Mouse (Mus musculus) neural tube, embryonic 12.5 days (tissue): ENCODE results near the gene Xkrx. TPM values are rescaled to one million over a fixed set of nuclear protein-coding genes. Genes with fewer than 3 reads are reported as not detected.
"Not testable (repeated sequence)": the region's sequence is repeated elsewhere in the genome, so short reads cannot be mapped to it uniquely, and the experiment has no call there.

ENCODE experiments used
- ATAC-seq: fragments of 200-750 bp; cut with Nextera tagmentation; 2 replicates; pipeline ENCODE4 v1.8.0; 2017; ENCODE audit warnings: low read depth, mild to moderate bottlenecking, moderate TSS enrichment, moderate library complexity; ENCODE audit not compliant: low FRiP score
- H3K27ac ChIP-seq: fragments of 300-500 bp; sonication (generic); 2 replicates; pipeline ENCODE4 v1.5.1; 2016
- H3K27me3 ChIP-seq: fragments of 300-500 bp; sonication (generic); replicated peaks from 2 replicates; pipeline ENCODE4 v1.6.1; 2016; ENCODE audit warnings: mild to moderate bottlenecking
- H3K36me3 ChIP-seq: fragments of 300-500 bp; sonication (generic); 2 replicates; pipeline ENCODE4 v1.6.1; 2016; ENCODE audit warnings: mild to moderate bottlenecking
- H3K4me1 ChIP-seq: fragments of 300-500 bp; sonication (generic); 2 replicates; pipeline ENCODE4 v1.6.1; 2016
- H3K4me2 ChIP-seq: fragments of 300-500 bp; sonication (generic); replicated peaks from 2 replicates; pipeline ENCODE4 v1.6.1; 2016; ENCODE audit warnings: mild to moderate bottlenecking
- H3K4me3 ChIP-seq: fragments of 300-500 bp; sonication (generic); 2 replicates; pipeline ENCODE4 v1.5.1; 2016
- H3K9ac ChIP-seq: fragments of 300-500 bp; sonication (generic); 2 replicates; pipeline ENCODE4 v1.6.1; 2016; ENCODE audit warnings: mild to moderate bottlenecking
- H3K9me3 ChIP-seq: fragments of 300-500 bp; sonication (generic); 2 replicates; pipeline ENCODE4 v1.6.1; 2016; ENCODE audit warnings: mild to moderate bottlenecking
- WGBS: fragments of 180-500 bp; shearing (Covaris S2); methylation state at CpG from one replicate; pipeline ENCODE4 v1.1.7; 2016; 5-methylcytosine and 5-hydroxymethylcytosine counted together
- polyA plus RNA-seq: library from polyadenylated mRNA; unstranded; fragments of >200 nt; fragmentation: Nextera tagmentation; extraction: Ambion mirVana; gene quantifications from 2 replicates; pipeline ENCODE4 v1.2.1, GENCODE M21; 2016

Xkrx gene
- polyA plus RNA-seq = 0.22 and 0.40 TPM in 2 replicates

GRCm38 (mm10) chrX:134162043-134162720 is at the start of gene Xkrx:
TSS of gene Xkrx (minus strand) at chrX:134162076.
- no peak within 1 kb of the TSS for H3K9ac ChIP-seq
- peaks cover 8% of the 10 kb centered on the region; the same call in 1 of the 2 replicates for H3K27me3 ChIP-seq
- H3K9me3 ChIP-seq = no peaks in the 10 kb centered on the region
- H3K4me3 ChIP-seq = peak within 1 kb of the TSS; percentile 20
- no peak for ATAC-seq
- H3K4me1 ChIP-seq = no peaks in the 10 kb centered on the region
- 29% methylated on average over 16 of the region's 16 CpGs for WGBS
- H3K27ac ChIP-seq = no peak within 1 kb of the TSS
- no peaks in the 10 kb centered on the region for H3K36me3 ChIP-seq
- peak within 1 kb of the TSS; percentile 54 for H3K4me2 ChIP-seq

DNA sequence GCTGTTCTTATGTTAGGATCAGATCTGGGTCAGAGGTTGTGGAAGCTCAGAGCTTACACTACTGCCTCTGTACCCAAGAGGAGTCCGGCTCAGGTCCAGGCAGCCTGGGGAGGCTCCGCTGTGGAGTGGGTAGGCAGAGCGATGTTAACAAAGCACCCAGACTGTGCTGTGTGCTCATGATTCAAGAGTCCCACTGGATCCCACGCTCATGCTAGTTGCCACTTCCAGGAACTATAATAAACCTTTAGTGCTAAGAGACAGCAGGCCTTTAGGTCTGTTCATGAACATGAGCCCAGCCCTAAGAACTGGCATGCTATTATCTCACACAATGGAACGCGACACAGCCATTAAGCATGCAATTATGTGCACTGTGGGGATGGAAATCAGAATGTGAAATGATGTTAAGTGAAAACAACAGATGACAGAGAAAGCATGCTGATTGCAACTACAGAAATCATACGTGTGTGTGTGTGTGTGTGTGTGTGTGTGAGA is 49.3 kb upstream of the Xkrx start:
- Histone ChIP-seq H3K9me3 (no peaks in the 10 kb centered on the region), H3K4me3 (no peak overlapping the region), H3K9ac (no peak overlapping the region), H3K27me3 (no peaks in the 10 kb centered on the region), H3K4me1 (no peaks in the 10 kb centered on the region), H3K4me2 (no peak overlapping the region), H3K27ac (no peak overlapping the region), H3K36me3 (no peaks in the 10 kb centered on the region)
- 72% methylated on average over 7 of the region's 7 CpGs for WGBS
- no peak for ATAC-seq

- no peak overlapping the region for H3K9ac ChIP-seq
- no peak overlapping the region for H3K27ac ChIP-seq
- ATAC-seq = no peak
- H3K9me3 ChIP-seq = no peaks in the 10 kb centered on the region
- H3K36me3 ChIP-seq = no peaks in the 10 kb centered on the region
- no peak overlapping the region for H3K4me2 ChIP-seq
- no peaks in the 10 kb centered on the region for H3K4me1 ChIP-seq
- no peaks in the 10 kb centered on the region for H3K27me3 ChIP-seq
- 88% methylated on average over 2 of the region's 2 CpGs for WGBS
- no peak overlapping the region for H3K4me3 ChIP-seq
Measured at GRCm38 (mm10) chrX:134208491-134208890, 46.6 kb upstream of the Xkrx start.

DNA sequence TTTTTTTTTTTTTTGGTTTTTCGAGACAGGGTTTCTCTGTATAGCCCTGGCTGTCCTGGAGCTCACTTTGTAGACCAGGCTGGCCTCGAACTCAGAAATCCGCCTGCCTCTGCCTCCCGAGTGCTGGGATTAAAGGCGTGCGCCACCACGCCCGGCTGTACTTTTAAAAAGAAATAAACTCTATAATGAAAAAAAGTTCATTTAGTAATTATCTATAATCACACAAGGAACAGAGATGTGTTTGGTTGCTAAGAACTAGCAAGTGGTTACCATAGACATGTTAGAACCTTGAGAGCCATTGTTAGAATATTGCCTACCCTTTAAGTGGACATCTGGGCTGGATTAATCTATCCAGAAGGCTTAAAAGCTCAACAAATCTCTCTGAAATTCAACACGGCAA is 25.3 kb upstream of the Xkrx start, which contains the start of gene Arl13a:
TSS of gene Arl13a (plus strand) at position 301 of the 400 bp plus-strand sequence.
- H3K4me2 ChIP-seq, H3K4me3 ChIP-seq, H3K36me3 ChIP-seq, H3K27ac ChIP-seq, H3K27me3 ChIP-seq, H3K9ac ChIP-seq, H3K9me3 ChIP-seq, ATAC-seq, H3K4me1 ChIP-seq: not testable (repeated sequence)
- 96% methylated on average over 9 of the region's 9 CpGs for WGBS

- Histone ChIP-seq H3K36me3 (no peaks in the 10 kb centered on the region), H3K4me1 (no peaks in the 10 kb centered on the region), H3K9ac (no peak overlapping the region), H3K9me3 (no peaks in the 10 kb centered on the region), H3K27ac (no peak overlapping the region), H3K27me3 (no peaks in the 10 kb centered on the region), H3K4me3 (no peak overlapping the region), H3K4me2 (no peak overlapping the region)
- WGBS = 94% methylated on average over 1 of the region's 1 CpGs
- no peak for ATAC-seq
Measured at GRCm38 (mm10) chrX:134174699-134175098, 12.8 kb upstream of the Xkrx start.

GRCm38 (mm10) chrX:134170584-134170983 is 8.7 kb upstream of the Xkrx start:
- no peak for ATAC-seq
- Histone ChIP-seq H3K27ac (no peak overlapping the region), H3K4me1 (no peaks in the 10 kb centered on the region), H3K9ac (no peak overlapping the region), H3K4me3 (no peak overlapping the region), H3K27me3 (no peaks in the 10 kb centered on the region), H3K4me2 (no peak overlapping the region), H3K9me3 (no peaks in the 10 kb centered on the region), H3K36me3 (no peaks in the 10 kb centered on the region)
- WGBS = 95% methylated on average over 1 of the region's 1 CpGs

DNA sequence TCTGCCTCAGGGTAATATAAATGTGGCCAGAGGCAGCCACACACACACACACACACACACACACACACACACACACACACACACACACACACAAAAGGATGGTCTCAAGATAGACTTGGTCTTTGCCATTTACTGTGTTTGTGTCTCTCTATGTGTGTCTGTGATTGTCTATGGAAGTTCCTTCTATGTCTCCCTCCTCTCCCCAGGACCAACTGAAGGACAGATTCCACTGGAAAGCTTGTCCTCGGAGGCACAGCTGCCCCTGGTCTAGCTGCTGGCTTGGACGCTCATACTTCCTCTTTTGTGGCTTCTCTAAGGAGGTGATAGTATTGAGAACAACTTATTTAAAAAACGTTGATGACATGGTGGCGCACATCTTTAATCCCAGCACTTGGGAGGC is 1.6 kb upstream of the Xkrx start:
- ATAC-seq = no peak
- H3K36me3 ChIP-seq = no peaks in the 10 kb centered on the region
- WGBS = 54% methylated on average over 4 of the region's 4 CpGs
- H3K4me1 ChIP-seq = no peaks in the 10 kb centered on the region
- H3K9me3 ChIP-seq = no peaks in the 10 kb centered on the region
- no peak overlapping the region for H3K27ac ChIP-seq
- no peak overlapping the region for H3K9ac ChIP-seq
- no peak overlapping the region for H3K4me2 ChIP-seq
- H3K27me3 ChIP-seq = peaks cover 8% of the 10 kb centered on the region; the same call in 1 of the 2 replicates
- no peak overlapping the region for H3K4me3 ChIP-seq

DNA sequence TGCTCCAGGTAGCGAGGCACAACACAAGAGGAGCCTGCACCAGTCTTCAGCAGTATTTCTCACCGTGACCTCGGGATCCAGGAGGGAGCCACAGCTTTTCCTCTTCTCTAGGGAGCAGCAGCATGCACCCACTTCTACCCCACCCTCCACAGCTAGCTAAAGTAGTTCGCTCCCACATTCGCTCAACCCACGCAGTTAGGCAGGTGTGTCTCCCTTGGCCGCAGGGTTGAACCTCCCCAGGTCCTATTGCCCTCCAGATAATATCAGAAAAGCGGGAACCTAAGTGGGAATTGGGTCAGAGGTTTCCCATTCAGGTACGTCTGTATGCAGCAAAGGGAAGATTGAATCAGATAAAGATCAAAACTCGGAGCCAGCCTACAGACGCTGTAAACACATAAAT is 950 bp upstream of the Xkrx start:
- Histone ChIP-seq H3K27ac (no peak overlapping the region), H3K4me3 (peak overlapping the region; percentile 20), H3K9ac (no peak overlapping the region), H3K27me3 (peaks cover 8% of the 10 kb centered on the region; the same call in 1 of the 2 replicates), H3K36me3 (no peaks in the 10 kb centered on the region), H3K4me2 (peak overlapping the region; percentile 54), H3K9me3 (no peaks in the 10 kb centered on the region), H3K4me1 (no peaks in the 10 kb centered on the region)
- no peak for ATAC-seq
- WGBS = 24% methylated on average over 11 of the region's 11 CpGs

DNA sequence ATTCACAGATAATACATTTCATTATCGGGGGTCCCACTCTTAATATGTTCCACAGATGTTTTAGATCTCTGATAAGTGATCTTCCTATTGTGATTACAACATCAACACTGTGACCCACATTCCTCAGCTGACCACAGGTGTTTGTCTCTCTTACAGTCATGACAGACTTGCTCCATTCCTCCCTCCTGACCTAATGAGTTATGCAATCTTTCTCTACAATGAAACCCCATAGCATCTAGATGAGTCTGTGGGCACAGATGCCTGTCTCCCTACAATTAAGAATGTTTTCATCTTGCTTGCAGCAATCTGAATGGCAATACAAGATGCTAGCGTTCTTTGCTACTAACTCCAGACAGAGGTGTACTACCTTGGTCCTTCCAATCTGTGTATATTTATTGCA is 1.4 kb downstream of the Xkrx start:
- whole genome bisulfite sequencing = 89% methylated on average over 2 of the region's 2 CpGs

GRCm38 (mm10) chrX:134158151-134158550 is 3.7 kb downstream of the Xkrx start:
- Histone ChIP-seq H3K27ac (no peak overlapping the region), H3K27me3 (peaks cover 8% of the 10 kb centered on the region; the same call in 1 of the 2 replicates), H3K9me3 (no peaks in the 10 kb centered on the region), H3K9ac (no peak overlapping the region), H3K4me1 (no peaks in the 10 kb centered on the region), H3K4me2 (no peak overlapping the region), H3K4me3 (no peak overlapping the region), H3K36me3 (no peaks in the 10 kb centered on the region)
- no peak for ATAC-seq
- WGBS = 42% methylated on average over 7 of the region's 7 CpGs

More for the DNA sequence above, 1.4 kb downstream of the Xkrx start:
- no peak overlapping the region for H3K9ac ChIP-seq
- H3K27me3 ChIP-seq = peaks cover 8% of the 10 kb centered on the region; the same call in 1 of the 2 replicates
- no peak overlapping the region for H3K4me2 ChIP-seq
- no peaks in the 10 kb centered on the region for H3K4me1 ChIP-seq
- no peak overlapping the region for H3K4me3 ChIP-seq
- H3K27ac ChIP-seq = no peak overlapping the region
- H3K36me3 ChIP-seq = no peaks in the 10 kb centered on the region
- ATAC-seq = no peak
- H3K9me3 ChIP-seq = no peaks in the 10 kb centered on the region

DNA sequence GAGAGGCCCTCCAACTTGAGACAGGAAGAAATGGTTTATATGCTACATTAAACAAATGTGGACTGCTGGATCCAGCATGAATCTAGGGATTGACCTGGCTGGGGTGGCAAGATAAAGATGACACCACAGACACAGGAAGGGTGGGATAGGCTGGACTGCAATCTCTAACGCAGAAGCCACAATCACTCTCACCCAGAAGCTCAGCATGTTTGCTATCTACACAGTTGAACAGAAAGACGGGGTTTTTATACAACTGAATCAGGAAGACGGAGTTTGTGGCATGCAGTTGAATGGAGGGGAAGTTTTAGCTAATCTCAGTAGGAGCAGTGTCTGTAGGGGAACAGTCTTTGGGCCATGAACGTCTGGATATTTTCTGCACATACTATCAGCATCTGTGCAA is 19.9 kb downstream of the Xkrx start:
- Histone ChIP-seq H3K27ac (no peak overlapping the region), H3K4me1 (no peaks in the 10 kb centered on the region), H3K4me2 (no peak overlapping the region), H3K4me3 (no peak overlapping the region), H3K9me3 (no peaks in the 10 kb centered on the region), H3K36me3 (no peaks in the 10 kb centered on the region), H3K9ac (no peak overlapping the region), H3K27me3 (no peaks in the 10 kb centered on the region)
- no peak for ATAC-seq
- 81% methylated on average over 4 of the region's 4 CpGs for WGBS

DNA sequence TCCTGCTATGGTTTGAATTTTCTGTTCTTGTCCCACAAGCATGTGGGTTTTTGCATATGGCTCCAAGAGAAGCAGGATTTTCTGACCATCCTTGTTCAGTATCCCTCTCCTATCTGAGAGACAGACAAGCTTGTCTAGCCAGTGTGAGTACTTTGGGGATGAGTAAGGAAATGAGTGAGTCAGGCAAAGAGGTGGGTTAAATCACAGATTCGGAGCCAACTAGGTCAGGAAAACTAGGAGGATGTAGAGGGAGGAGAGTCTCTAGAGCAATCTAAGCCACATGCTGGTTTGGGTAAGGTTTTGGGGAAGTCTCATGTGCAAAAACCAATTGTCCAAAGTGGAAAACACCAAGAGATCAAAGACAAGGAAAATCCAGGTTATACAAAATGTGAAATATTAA is 20.3 kb downstream of the Xkrx start:
- ATAC-seq = no peak
- Histone ChIP-seq H3K27ac (no peak overlapping the region), H3K36me3 (no peaks in the 10 kb centered on the region), H3K9me3 (no peaks in the 10 kb centered on the region), H3K27me3 (no peaks in the 10 kb centered on the region), H3K4me1 (no peaks in the 10 kb centered on the region), H3K4me3 (no peak overlapping the region), H3K4me2 (no peak overlapping the region), H3K9ac (no peak overlapping the region)
- WGBS = 93% methylated on average over 1 of the region's 1 CpGs

DNA sequence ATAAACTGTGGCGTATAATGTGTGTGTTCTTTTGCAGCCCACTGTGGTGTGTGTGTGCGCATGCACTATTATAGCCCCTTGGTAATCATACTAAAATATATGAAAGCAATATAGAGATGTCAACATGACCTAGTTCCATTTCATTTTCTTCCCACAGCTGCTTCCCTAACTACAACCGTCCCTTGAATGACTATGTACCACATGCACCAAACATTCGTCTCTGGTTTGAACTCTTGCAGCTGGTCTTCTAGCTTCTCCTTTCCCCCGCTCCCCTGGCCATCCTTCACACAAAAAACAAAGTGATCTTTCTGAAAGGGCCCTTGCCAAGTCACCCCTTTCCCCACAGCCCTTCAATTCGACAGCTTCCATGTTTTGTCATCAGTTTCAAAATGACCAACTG is 21.9 kb downstream of the Xkrx start:
- Histone ChIP-seq H3K4me3 (no peak overlapping the region), H3K36me3 (no peaks in the 10 kb centered on the region), H3K4me2 (no peak overlapping the region), H3K4me1 (no peaks in the 10 kb centered on the region), H3K27ac (no peak overlapping the region), H3K27me3 (no peaks in the 10 kb centered on the region), H3K9me3 (no peaks in the 10 kb centered on the region), H3K9ac (no peak overlapping the region)
- ATAC-seq = no peak
- WGBS = 88% methylated on average over 6 of the region's 6 CpGs
